Mouse (Mus musculus) bone marrow macrophage, adult 2 months (primary cell): ENCODE results near the gene Bbx.

Source experiments
- CTCF ChIP-seq: IDR thresholded peaks from 2 replicates; pipeline ENCODE4 v1.5.1; 2012; ENCODE audit warnings: low read depth, mild to moderate bottlenecking, low read length, moderate library complexity
- POLR2A ChIP-seq: IDR thresholded peaks from 2 replicates; pipeline ENCODE4 v1.6.1; 2012; ENCODE audit warnings: mild to moderate bottlenecking, low read depth, low read length, borderline replicate concordance

- no peak for TF ChIP-seq POLR2A
- TF ChIP-seq CTCF = no peak
Measured at GRCm38 (mm10) chr16:50420130-50420529, 12.1 kb downstream of the Bbx start.
